Mouse (Mus musculus): ENCODE measurements around the gene Cldn16. TPM values are rescaled to one million over a fixed set of nuclear protein-coding genes. Genes with fewer than 3 reads are reported as not detected.
"Not testable (repeated sequence)": the region's sequence is repeated elsewhere in the genome, so short reads cannot be mapped to it uniquely, and the experiment has no call there.

Gene Cldn16
- polyA plus RNA-seq, 1 experiment from 2014 or later: not detected

GRCm38 (mm10) chr16:26447594-26447993 lies 15.3 kb upstream of the Cldn16 start:
- 37% methylated on average over 2 of the region's 2 CpGs for WGBS
- H3K36me3 ChIP-seq (ENCODE audit: control insufficient read depth, insufficient read depth, low read length): no peaks in the 10 kb centered on the region

GRCm38 (mm10) chr16:26454163-26454562 lies 8.8 kb upstream of the Cldn16 start:
- H3K27ac ChIP-seq (replicated peaks in 1 of 2; ENCODE audit: control insufficient read depth in 1 of 2, insufficient read depth in 1 of 2, low read depth in 2 of 2, low read length in 2 of 2): no peak overlapping the region
- no peaks in the 10 kb centered on the region for H3K27me3 ChIP-seq (ENCODE audit: control insufficient read depth, insufficient read depth, low read length)
- no peak overlapping the region for H3K9ac ChIP-seq (ENCODE audit: low read length)
- no peak overlapping the region for H3K4me2 ChIP-seq (ENCODE audit: low read length)
- no peak overlapping the region for H3K4me3 ChIP-seq (ENCODE audit: control insufficient read depth in 1 of 2, insufficient read depth in 1 of 2, low read depth in 1 of 2, low read length in 2 of 2)
- no peaks in the 10 kb centered on the region for H3K4me1 ChIP-seq (ENCODE audit: control insufficient read depth in 2 of 2, insufficient read depth in 2 of 2, low read length in 2 of 2)
- H3K9me3 ChIP-seq (ENCODE audit: control insufficient read depth, low read length): no peaks in the 10 kb centered on the region
- no peaks in the 10 kb centered on the region for H3K36me3 ChIP-seq (ENCODE audit: control insufficient read depth, insufficient read depth, low read length)
- WGBS: 48% methylated on average over 3 of the region's 3 CpGs
- no peak for ATAC-seq (ENCODE audit: insufficient number of reproducible peaks, insufficient read depth, low FRiP score, low read depth)

More at GRCm38 (mm10) chr16:26447594-26447993, 15.3 kb upstream of the Cldn16 start:
- Histone ChIP-seq H3K4me1 (ENCODE audit: control insufficient read depth in 2 of 2, insufficient read depth in 2 of 2, low read length in 2 of 2) (no peaks in the 10 kb centered on the region), H3K9ac (ENCODE audit: low read length) (no peak overlapping the region), H3K9me3 (ENCODE audit: control insufficient read depth, low read length) (no peaks in the 10 kb centered on the region), H3K27ac (replicated peaks in 1 of 2; ENCODE audit: control insufficient read depth in 1 of 2, insufficient read depth in 1 of 2, low read depth in 2 of 2, low read length in 2 of 2) (no peak overlapping the region), H3K4me2 (ENCODE audit: low read length) (peak overlapping the region; percentile 35; the same call in 1 of the 2 replicates), H3K4me3 (ENCODE audit: control insufficient read depth in 1 of 2, insufficient read depth in 1 of 2, low read depth in 1 of 2, low read length in 2 of 2) (no peak overlapping the region), H3K27me3 (ENCODE audit: control insufficient read depth, insufficient read depth, low read length) (no peaks in the 10 kb centered on the region)
- ATAC-seq (ENCODE audit: insufficient number of reproducible peaks, insufficient read depth, low FRiP score, low read depth): no peak

DNA sequence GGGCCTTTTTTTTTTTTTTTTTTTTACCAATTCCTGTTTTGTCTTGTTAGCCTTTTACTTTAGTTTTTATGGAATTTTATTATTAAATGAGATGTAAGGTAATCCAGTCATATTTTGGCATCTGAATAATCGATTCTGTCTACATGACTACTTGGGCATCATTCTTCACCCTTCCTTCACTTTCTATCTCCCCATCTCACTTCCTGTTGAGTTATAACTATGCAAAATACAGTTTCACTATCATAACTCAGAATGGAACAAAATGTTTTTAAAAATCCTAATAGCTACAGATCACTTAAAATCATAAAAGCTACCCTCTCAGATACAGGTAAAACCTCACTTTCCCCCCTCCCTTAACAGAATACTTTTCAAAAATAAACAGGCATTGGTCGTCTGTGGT lies 6.8 kb upstream of the Cldn16 start:
- WGBS: 73% methylated on average over 2 of the region's 2 CpGs
- Histone ChIP-seq H3K9me3 (ENCODE audit: control insufficient read depth, low read length) (no peaks in the 10 kb centered on the region), H3K9ac (ENCODE audit: low read length) (no peak overlapping the region), H3K4me2 (ENCODE audit: low read length) (no peak overlapping the region), H3K36me3 (ENCODE audit: control insufficient read depth, insufficient read depth, low read length) (no peaks in the 10 kb centered on the region), H3K27me3 (ENCODE audit: control insufficient read depth, insufficient read depth, low read length) (no peaks in the 10 kb centered on the region), H3K27ac (replicated peaks in 1 of 2; ENCODE audit: control insufficient read depth in 1 of 2, insufficient read depth in 1 of 2, low read depth in 2 of 2, low read length in 2 of 2) (no peak overlapping the region), H3K4me3 (ENCODE audit: control insufficient read depth in 1 of 2, insufficient read depth in 1 of 2, low read depth in 1 of 2, low read length in 2 of 2) (no peak overlapping the region), H3K4me1 (ENCODE audit: control insufficient read depth in 2 of 2, insufficient read depth in 2 of 2, low read length in 2 of 2) (no peaks in the 10 kb centered on the region)
- ATAC-seq (ENCODE audit: insufficient number of reproducible peaks, insufficient read depth, low FRiP score, low read depth): no peak

GRCm38 (mm10) chr16:26466535-26466934 lies 3.6 kb downstream of the Cldn16 start:
- no peaks in the 10 kb centered on the region for H3K9me3 ChIP-seq (ENCODE audit: control insufficient read depth, low read length)
- no peaks in the 10 kb centered on the region for H3K27me3 ChIP-seq (ENCODE audit: control insufficient read depth, insufficient read depth, low read length)
- no peak overlapping the region for H3K9ac ChIP-seq (ENCODE audit: low read length)
- no peaks in the 10 kb centered on the region for H3K36me3 ChIP-seq (ENCODE audit: control insufficient read depth, insufficient read depth, low read length)
- no peak overlapping the region for H3K27ac ChIP-seq (replicated peaks in 1 of 2; ENCODE audit: control insufficient read depth in 1 of 2, insufficient read depth in 1 of 2, low read depth in 2 of 2, low read length in 2 of 2)
- no peak overlapping the region for H3K4me3 ChIP-seq (ENCODE audit: control insufficient read depth in 1 of 2, insufficient read depth in 1 of 2, low read depth in 1 of 2, low read length in 2 of 2)
- 92% methylated on average over 4 of the region's 4 CpGs for WGBS
- H3K4me2 ChIP-seq (ENCODE audit: low read length): no peak overlapping the region
- no peaks in the 10 kb centered on the region for H3K4me1 ChIP-seq (ENCODE audit: control insufficient read depth in 2 of 2, insufficient read depth in 2 of 2, low read length in 2 of 2)
- ATAC-seq (ENCODE audit: insufficient number of reproducible peaks, insufficient read depth, low FRiP score, low read depth): no peak

- no peak overlapping the region for H3K27ac ChIP-seq (replicated peaks in 1 of 2; ENCODE audit: control insufficient read depth in 1 of 2, insufficient read depth in 1 of 2, low read depth in 2 of 2, low read length in 2 of 2)
- H3K9ac ChIP-seq (ENCODE audit: low read length): no peak overlapping the region
- no peaks in the 10 kb centered on the region for H3K9me3 ChIP-seq (ENCODE audit: control insufficient read depth, low read length)
- no peaks in the 10 kb centered on the region for H3K36me3 ChIP-seq (ENCODE audit: control insufficient read depth, insufficient read depth, low read length)
- 79% methylated on average over 4 of the region's 4 CpGs for WGBS
- H3K4me2 ChIP-seq (ENCODE audit: low read length): no peak overlapping the region
- ATAC-seq (ENCODE audit: insufficient number of reproducible peaks, insufficient read depth, low FRiP score, low read depth): no peak
- no peak overlapping the region for H3K4me3 ChIP-seq (ENCODE audit: control insufficient read depth in 1 of 2, insufficient read depth in 1 of 2, low read depth in 1 of 2, low read length in 2 of 2)
- no peaks in the 10 kb centered on the region for H3K27me3 ChIP-seq (ENCODE audit: control insufficient read depth, insufficient read depth, low read length)
- H3K4me1 ChIP-seq (ENCODE audit: control insufficient read depth in 2 of 2, insufficient read depth in 2 of 2, low read length in 2 of 2): no peaks in the 10 kb centered on the region
Measured at GRCm38 (mm10) chr16:26471254-26471653, 8.3 kb downstream of the Cldn16 start.

GRCm38 (mm10) chr16:26495721-26496120 lies 32.8 kb downstream of the Cldn16 start:
- Histone ChIP-seq H3K9ac (ENCODE audit: low read length) (no peak overlapping the region), H3K4me1 (ENCODE audit: control insufficient read depth in 2 of 2, insufficient read depth in 2 of 2, low read length in 2 of 2) (0 out of 4 replicates have a peak, but pooled peaks cover 0 to 3% of the 10 kb centered on the region in 2 experiments), H3K4me2 (ENCODE audit: low read length) (no peak overlapping the region), H3K27ac (replicated peaks in 1 of 2; ENCODE audit: control insufficient read depth in 1 of 2, insufficient read depth in 1 of 2, low read depth in 2 of 2, low read length in 2 of 2) (no peak overlapping the region), H3K27me3 (ENCODE audit: control insufficient read depth, insufficient read depth, low read length) (no peaks in the 10 kb centered on the region), H3K9me3 (ENCODE audit: control insufficient read depth, low read length) (no peaks in the 10 kb centered on the region), H3K36me3 (ENCODE audit: control insufficient read depth, insufficient read depth, low read length) (no peaks in the 10 kb centered on the region), H3K4me3 (ENCODE audit: control insufficient read depth in 1 of 2, insufficient read depth in 1 of 2, low read depth in 1 of 2, low read length in 2 of 2) (no peak overlapping the region)
- ATAC-seq (ENCODE audit: insufficient number of reproducible peaks, insufficient read depth, low FRiP score, low read depth): no peak
- WGBS: 20% methylated on average over 2 of the region's 2 CpGs

DNA sequence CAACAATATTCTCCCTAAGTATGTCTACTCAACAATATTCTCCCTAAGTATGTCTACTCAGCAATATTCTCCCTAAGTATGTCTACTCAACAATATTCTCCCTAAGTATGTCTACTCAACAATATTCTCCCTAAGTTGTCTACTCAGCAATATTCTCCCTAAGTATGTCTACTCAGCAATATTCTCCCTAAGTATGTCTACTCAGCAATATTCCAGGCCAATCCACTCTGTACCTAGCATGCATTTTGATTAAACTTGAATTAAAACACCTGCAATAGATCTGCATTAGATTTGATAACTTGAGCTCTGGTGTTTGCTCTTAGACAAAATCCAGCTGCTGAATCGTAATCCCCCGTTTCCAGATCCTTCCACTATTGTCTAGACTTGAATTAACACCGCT lies 36.8 kb downstream of the Cldn16 start:
- not testable (repeated sequence) for H3K4me3 ChIP-seq (ENCODE audit: control insufficient read depth in 1 of 2, insufficient read depth in 1 of 2, low read depth in 1 of 2, low read length in 2 of 2); H3K4me1 ChIP-seq (ENCODE audit: control insufficient read depth in 2 of 2, insufficient read depth in 2 of 2, low read length in 2 of 2); H3K27ac ChIP-seq (replicated peaks in 1 of 2; ENCODE audit: control insufficient read depth in 1 of 2, insufficient read depth in 1 of 2, low read depth in 2 of 2, low read length in 2 of 2); H3K27me3 ChIP-seq (ENCODE audit: control insufficient read depth, insufficient read depth, low read length); H3K36me3 ChIP-seq (ENCODE audit: control insufficient read depth, insufficient read depth, low read length); H3K4me2 ChIP-seq (ENCODE audit: low read length); ATAC-seq (ENCODE audit: insufficient number of reproducible peaks, insufficient read depth, low FRiP score, low read depth); H3K9me3 ChIP-seq (ENCODE audit: control insufficient read depth, low read length); H3K9ac ChIP-seq (ENCODE audit: low read length)
- WGBS: 89% methylated on average over 3 of the region's 3 CpGs

DNA sequence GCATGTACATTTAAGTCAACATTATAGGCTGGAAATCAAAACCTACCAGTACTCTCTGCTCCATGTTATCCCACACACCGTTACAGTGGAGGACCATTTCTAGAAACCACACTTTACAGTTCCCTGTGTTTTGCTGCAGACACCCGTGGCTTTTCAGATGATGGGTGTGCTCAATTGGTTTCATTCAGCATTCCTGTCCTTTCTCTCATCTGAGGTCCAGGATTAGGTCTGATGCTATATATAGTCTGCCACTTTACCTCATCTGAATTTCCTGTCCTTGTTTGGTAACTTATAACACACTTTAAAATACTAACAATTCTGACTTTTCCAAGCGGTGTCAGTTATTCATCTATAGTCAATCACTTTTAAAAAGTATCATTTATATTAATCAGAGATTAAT lies 37.8 kb downstream of the Cldn16 start:
- ATAC-seq (ENCODE audit: insufficient number of reproducible peaks, insufficient read depth, low FRiP score, low read depth): no peak
- Histone ChIP-seq H3K27me3 (ENCODE audit: control insufficient read depth, insufficient read depth, low read length) (no peaks in the 10 kb centered on the region), H3K4me1 (ENCODE audit: control insufficient read depth in 2 of 2, insufficient read depth in 2 of 2, low read length in 2 of 2) (peaks cover 0 to 7% of the 10 kb centered on the region in 2 experiments; a peak in 1 of 4 replicates), H3K27ac (replicated peaks in 1 of 2; ENCODE audit: control insufficient read depth in 1 of 2, insufficient read depth in 1 of 2, low read depth in 2 of 2, low read length in 2 of 2) (peak overlapping the region; percentile 60 to 65), H3K4me3 (ENCODE audit: control insufficient read depth in 1 of 2, insufficient read depth in 1 of 2, low read depth in 1 of 2, low read length in 2 of 2) (no peak overlapping the region), H3K36me3 (ENCODE audit: control insufficient read depth, insufficient read depth, low read length) (no peaks in the 10 kb centered on the region), H3K9me3 (ENCODE audit: control insufficient read depth, low read length) (no peaks in the 10 kb centered on the region), H3K9ac (ENCODE audit: low read length) (no peak overlapping the region), H3K4me2 (ENCODE audit: low read length) (peak overlapping the region; percentile 3; the same call in 1 of the 2 replicates)
- 36% methylated on average over 3 of the region's 3 CpGs for WGBS

Measured in heart, embryonic 14.5 days (tissue).